Mouse (Mus musculus) E14TG2a.4 (cell line): ENCODE measurements around the gene Atg2b.

Source experiments
- H3K27me3 ChIP-seq: 2 replicates; pipeline ENCODE4 v1.6.1; 2014; ENCODE audit warnings: low read length, control low read depth; ENCODE audit not compliant: insufficient read depth
- H3K36me3 ChIP-seq: 2 replicates; pipeline ENCODE4 v1.6.1; 2014; ENCODE audit warnings: low read length, control low read depth; ENCODE audit not compliant: insufficient read depth
- H3K4me1 ChIP-seq: replicated peaks from 2 replicates; pipeline ENCODE4 v1.6.1; 2014; ENCODE audit warnings: low read depth, low read length, control low read depth
- H3K4me3 ChIP-seq: replicated peaks from 2 replicates; pipeline ENCODE4 v1.5.1; 2014; ENCODE audit warnings: mild to moderate bottlenecking, low read length
- H3K9me3 ChIP-seq: 2 replicates; pipeline ENCODE4 v1.6.1; 2014; ENCODE audit warnings: low read length, control low read depth
- CTCF ChIP-seq: conservative IDR thresholded peaks from 2 replicates; pipeline ENCODE4 v1.5.1; 2014; ENCODE audit warnings: low read length
- NANOG ChIP-seq: IDR thresholded peaks from 2 replicates; pipeline ENCODE4 v1.6.1; 2014; ENCODE audit warnings: borderline replicate concordance, low read length, mixed read lengths
- POU5F1 ChIP-seq: IDR thresholded peaks from 2 replicates; pipeline ENCODE4 v1.6.1; 2014; ENCODE audit warnings: low read length, borderline replicate concordance

Gene Atg2b

DNA sequence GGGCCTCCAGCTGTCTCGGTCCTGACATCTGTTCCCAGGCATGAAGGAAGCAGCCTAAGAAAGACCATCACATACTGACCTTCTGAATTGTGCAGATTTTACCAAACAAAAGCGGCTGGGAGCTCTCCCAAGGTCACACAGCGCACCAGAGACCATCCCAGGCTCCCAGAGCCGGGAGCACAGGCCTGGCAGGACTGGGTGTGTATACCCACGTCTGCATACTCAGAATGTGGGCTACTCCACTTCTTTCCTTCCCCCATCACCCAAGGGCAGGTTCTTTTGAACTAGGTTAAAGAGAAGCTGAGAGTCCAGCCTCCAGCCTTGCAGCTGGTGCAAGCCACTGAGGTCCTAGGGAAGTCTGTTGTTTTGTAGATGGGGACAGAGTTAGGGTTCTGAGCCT is 85.9 kb downstream of the Atg2b start:
- H3K4me3 ChIP-seq, result no peak overlapping the region
- peaks cover 31% of the 10 kb centered on the region for H3K4me1 ChIP-seq
- no peaks in the 10 kb centered on the region for H3K36me3 ChIP-seq
- TF ChIP-seq CTCF (no peak), POU5F1 (no peak), NANOG (no peak)
- no peaks in the 10 kb centered on the region; the same call in 1 of the 2 replicates for H3K27me3 ChIP-seq
- peaks cover 5% of the 10 kb centered on the region; the same call in 1 of the 2 replicates for H3K9me3 ChIP-seq

DNA sequence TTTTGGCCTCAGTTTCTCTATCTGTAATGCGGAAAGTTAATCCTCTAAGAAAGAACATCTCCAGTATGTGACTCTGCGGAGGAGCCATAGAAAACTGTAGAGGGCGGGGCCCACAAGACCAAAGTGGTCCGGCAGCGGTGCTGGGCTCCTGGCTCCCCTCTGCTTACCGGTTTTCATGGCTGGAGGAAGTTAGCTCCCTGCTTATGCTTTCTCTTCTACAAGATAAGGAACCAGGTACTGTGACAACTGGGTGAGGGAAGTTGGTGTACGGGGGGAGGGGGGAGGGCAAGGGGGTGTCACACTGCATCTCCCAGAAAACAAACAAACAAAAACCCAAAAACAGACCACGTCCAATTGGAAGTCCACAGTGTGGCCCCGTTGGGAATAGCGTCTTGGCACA is 86.5 kb downstream of the Atg2b start:
- Histone ChIP-seq H3K27me3 (no peaks in the 10 kb centered on the region; the same call in 1 of the 2 replicates), H3K4me3 (no peak overlapping the region), H3K36me3 (no peaks in the 10 kb centered on the region), H3K9me3 (peaks cover 5% of the 10 kb centered on the region; the same call in 1 of the 2 replicates), H3K4me1 (peaks cover 37% of the 10 kb centered on the region)
- no peak for TF ChIP-seq POU5F1
- no peak for TF ChIP-seq CTCF
- no peak for TF ChIP-seq NANOG

DNA sequence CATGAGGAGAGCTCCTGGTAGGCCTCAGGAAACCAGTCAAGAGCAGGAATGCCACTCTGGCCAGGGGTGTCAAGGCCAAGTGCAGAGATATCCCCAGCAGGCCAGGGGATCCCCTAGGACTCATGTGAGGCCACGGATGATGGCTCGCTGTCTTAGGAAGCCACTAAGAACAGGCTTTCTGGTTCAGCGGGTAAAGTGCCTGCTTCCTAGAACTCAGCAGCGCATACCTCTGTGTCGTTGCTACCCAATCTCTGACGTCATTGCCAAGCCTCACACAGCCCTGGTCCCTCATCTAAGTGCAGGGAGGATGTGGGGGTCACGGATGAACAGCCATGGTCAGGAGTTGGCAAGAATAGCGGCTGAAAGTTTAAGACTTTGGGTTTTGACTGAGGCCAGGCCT is 87.9 kb downstream of the Atg2b start:
- Histone ChIP-seq H3K4me3 (no peak overlapping the region), H3K4me1 (peaks cover 51% of the 10 kb centered on the region), H3K27me3 (peaks cover 8% of the 10 kb centered on the region; the same call in 1 of the 2 replicates), H3K36me3 (no peaks in the 10 kb centered on the region), H3K9me3 (peaks cover 5% of the 10 kb centered on the region; the same call in 1 of the 2 replicates)
- TF ChIP-seq POU5F1 (no peak), CTCF (no peak), NANOG (no peak)

DNA sequence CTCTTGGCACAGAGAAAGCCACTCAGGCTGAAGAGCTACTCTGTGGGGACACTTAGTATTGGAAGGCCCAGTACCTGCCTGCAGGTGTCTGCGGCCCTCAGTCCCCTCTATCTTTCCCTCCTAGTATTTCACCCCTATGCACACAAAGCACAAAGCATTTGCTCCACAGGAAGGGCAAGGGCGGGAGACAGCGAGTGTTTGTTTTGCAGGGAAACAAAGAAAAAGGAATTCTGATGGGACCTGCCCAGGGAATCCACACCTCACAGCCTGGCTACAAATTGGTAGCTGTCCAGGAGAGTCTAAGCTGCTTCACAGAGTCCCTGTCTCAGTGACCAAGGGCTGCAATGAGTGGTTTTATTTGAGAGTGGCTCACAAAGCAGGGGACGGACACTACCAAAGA is 91.5 kb downstream of the Atg2b start:
- peaks cover 5% of the 10 kb centered on the region; the same call in 1 of the 2 replicates for H3K9me3 ChIP-seq
- H3K4me1 ChIP-seq, result peaks cover 42% of the 10 kb centered on the region
- H3K4me3 ChIP-seq, result 0 out of 2 replicates have a peak overlapping the region, but pooled peaks have one; percentile 4
- TF ChIP-seq NANOG (no peak), CTCF (no peak), POU5F1 (no peak)
- H3K36me3 ChIP-seq, result no peaks in the 10 kb centered on the region
- peaks cover 20% of the 10 kb centered on the region for H3K27me3 ChIP-seq

DNA sequence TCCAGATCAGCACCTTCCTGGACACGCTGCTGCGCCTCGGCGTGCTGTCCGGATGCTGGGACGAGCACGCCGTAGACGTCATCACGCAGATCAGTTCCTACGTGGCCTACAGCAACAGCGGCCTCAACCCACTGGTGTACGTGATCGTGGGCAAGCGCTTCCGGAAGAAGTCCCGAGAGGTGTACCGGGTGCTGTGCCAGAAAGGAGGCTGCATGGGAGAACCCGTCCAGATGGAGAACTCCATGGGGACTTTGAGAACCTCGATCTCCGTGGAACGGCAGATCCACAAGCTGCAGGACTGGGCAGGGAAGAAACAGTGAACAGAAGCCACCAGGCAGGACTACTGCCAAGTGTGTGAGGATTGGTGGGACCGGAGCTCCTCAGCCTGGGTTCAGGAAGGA is 92.7 kb downstream of the Atg2b start:
- Histone ChIP-seq H3K27me3 (peaks cover 20% of the 10 kb centered on the region), H3K4me3 (peak overlapping the region; percentile 58), H3K36me3 (no peaks in the 10 kb centered on the region), H3K9me3 (no peaks in the 10 kb centered on the region), H3K4me1 (peaks cover 44% of the 10 kb centered on the region)
- no peak for TF ChIP-seq CTCF
- no peak for TF ChIP-seq POU5F1
- TF ChIP-seq NANOG, result no peak

DNA sequence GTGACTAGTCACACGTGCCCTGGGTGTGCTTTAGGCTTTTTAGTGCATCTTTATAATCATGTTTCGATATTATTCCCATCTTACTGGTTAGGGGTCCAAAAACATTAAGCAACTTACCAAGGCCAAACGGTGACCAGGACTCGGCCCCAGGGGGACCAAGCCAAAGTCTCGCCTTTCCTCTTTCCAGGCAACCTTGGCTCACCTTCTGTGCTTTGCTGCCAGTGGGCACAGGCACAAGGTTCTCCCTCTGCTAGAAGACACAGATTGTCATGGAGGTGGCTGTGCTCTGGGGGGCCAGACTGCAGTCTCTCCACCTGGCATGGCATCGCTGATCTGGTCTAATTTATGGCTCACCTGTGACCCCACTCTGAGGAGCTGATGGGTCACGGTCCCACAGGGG is 94.2 kb downstream of the Atg2b start:
- H3K9me3 ChIP-seq, result no peaks in the 10 kb centered on the region
- H3K4me1 ChIP-seq, result peaks cover 46% of the 10 kb centered on the region
- no peak overlapping the region for H3K4me3 ChIP-seq
- H3K27me3 ChIP-seq, result peaks cover 29% of the 10 kb centered on the region
- TF ChIP-seq NANOG (no peak), CTCF (no peak), POU5F1 (no peak)
- no peaks in the 10 kb centered on the region for H3K36me3 ChIP-seq

DNA sequence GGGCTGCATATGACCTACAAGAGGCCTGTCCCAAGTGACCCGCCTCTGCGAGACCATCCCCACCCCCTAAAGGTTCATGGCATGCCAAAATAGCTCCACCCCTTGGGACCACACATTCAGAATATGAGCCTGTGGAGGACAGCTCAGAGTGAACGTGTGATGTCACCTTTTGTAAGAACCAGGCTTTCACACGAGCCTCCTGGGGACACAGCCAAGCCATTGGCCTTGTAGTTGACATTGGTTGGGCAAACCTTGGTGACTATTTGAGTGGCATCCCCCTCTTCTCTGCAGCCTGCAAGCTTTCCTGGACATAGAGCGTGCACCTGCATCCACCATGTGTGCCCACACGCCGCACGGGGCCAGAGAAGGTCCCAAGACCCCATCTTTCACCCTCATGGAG is 97.5 kb downstream of the Atg2b start:
- Histone ChIP-seq H3K4me1 (peaks cover 54% of the 10 kb centered on the region), H3K36me3 (no peaks in the 10 kb centered on the region), H3K9me3 (no peaks in the 10 kb centered on the region), H3K27me3 (peaks cover 29% of the 10 kb centered on the region), H3K4me3 (no peak overlapping the region)
- TF ChIP-seq CTCF (no peak), NANOG (no peak), POU5F1 (no peak)

DNA sequence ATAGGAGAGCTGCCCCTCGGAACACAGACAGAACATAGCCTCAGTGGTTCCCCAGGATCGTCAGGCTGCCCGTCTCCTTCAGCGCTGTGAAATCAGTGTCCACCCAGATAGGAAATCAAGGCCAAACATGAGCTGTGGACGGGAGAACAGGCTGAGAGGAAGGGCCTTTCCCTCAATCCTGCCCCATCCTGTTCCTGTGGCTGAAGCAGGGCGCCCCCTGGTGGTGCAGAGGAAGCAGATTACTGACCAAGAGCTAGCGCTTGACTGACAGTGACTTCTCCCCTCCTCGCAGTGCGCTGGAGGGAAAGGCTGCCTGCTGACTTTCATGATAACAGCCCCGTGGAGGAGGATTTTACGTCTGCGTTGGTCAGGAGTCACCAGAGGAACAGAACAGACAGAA is 100.2 kb downstream of the Atg2b start:
- TF ChIP-seq CTCF, result peak; percentile 78
- TF ChIP-seq POU5F1, result no peak
- peaks cover 22% of the 10 kb centered on the region for H3K27me3 ChIP-seq
- H3K4me3 ChIP-seq, result peak overlapping the region; percentile 43; the same call in 1 of the 2 replicates
- H3K36me3 ChIP-seq, result no peaks in the 10 kb centered on the region
- H3K4me1 ChIP-seq, result peaks cover 64% of the 10 kb centered on the region
- H3K9me3 ChIP-seq, result no peaks in the 10 kb centered on the region

DNA sequence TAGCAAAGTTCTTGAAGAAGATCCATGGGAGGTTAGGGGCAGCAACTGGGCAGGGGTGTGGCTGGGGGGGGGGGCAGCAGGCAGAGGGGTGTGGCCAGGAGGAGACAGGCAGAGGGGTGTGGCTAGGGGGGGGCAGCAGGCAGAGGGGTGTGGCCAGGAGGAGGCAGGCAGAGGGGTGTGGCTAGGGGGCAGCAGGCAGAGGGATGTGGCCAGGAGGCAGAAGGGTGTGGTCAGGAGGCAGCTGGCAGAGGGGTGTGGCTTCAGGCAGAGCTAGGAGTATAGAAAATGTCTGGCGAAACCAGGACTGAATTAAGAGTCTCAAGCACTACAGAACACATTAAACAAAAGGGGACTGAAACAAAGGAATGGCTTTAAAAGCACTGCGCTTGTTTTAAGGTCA is 101.5 kb downstream of the Atg2b start:
- Histone ChIP-seq H3K27me3 (peaks cover 22% of the 10 kb centered on the region), H3K4me3 (peak overlapping the region; percentile 43; the same call in 1 of the 2 replicates), H3K36me3 (no peaks in the 10 kb centered on the region), H3K9me3 (no peaks in the 10 kb centered on the region), H3K4me1 (peaks cover 77% of the 10 kb centered on the region)
- no peak for TF ChIP-seq POU5F1
- TF ChIP-seq NANOG, result no peak
- TF ChIP-seq CTCF, result no peak
